Comparison of ENCODE assay signal across 22 mouse cellular contexts in the genomic region with DNA sequence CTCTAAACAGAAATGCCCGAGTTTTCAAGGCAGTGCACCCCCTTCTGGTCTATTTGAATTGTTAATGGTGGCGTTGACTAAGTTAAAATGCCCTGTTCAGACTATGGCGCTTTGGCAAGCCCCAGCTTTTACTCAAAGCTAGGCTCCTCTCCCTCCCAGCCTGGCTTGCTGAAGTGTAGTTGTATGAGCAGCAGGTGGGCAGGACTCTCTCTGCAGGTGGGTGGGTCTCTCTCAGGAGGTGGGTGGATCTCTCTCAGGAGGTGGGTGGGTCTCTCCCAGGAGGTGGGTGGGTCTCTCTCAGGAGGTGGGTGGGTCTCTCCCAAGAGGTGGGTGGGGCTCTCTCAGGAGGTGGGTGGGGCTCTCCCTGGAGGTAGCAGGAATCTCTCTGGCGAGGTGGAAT. TPM values are rescaled to one million over a fixed set of nuclear protein-coding genes. Genes with fewer than 3 reads are reported as not detected.
DNase-seq lines count a peak whose midpoint lies in the region; ATAC-seq and TF ChIP-seq lines count a peak whose summit lies in the region.
"Had no signal": no experiment of that assay in that cellular context is flagged by ENCODE, and none has a peak within 500 bp of the region (broad histone marks: within the 10 kb centered on the region; RNA-seq: fewer than 3 reads in every experiment).

No protein-coding gene starts in this region.

- no peak overlapping the region for H3K4me2 ChIP-seq in intestine, embryonic 15.5 days (replicated peaks)
- no peak overlapping the region for H3K4me2 ChIP-seq in intestine, postnatal 0 days (replicated peaks; ENCODE audit: low read depth)
- no peak overlapping the region for H3K4me2 ChIP-seq in midbrain, embryonic 13.5 days (replicated peaks)
- H3K4me2 ChIP-seq: embryonic facial prominence, embryonic 12.5 days; forebrain, embryonic 15.5 days; heart, embryonic 11.5 days; heart, embryonic 15.5 days; hindbrain, embryonic 15.5 days had no signal

- DNase-seq in ES-E14 (ENCODE audit: low read depth, low spot score) (peak; percentile 51), WW6 (ENCODE audit: low read depth, low spot score) (peak; percentile 50)
- no peak for DNase-seq in B cell, adult 2 months
- DNase-seq: adrenal gland, postnatal 10 days; cerebellum, adult 11-12 months; cerebellum, adult 9-10 months; cerebellum, postnatal 25 days; gastrocnemius, postnatal 36 days; heart, adult 18-20 months; kidney, adult 18-20 months had no signal

- H3K9me3 ChIP-seq in intestine, embryonic 15.5 days, result no peaks in the 10 kb centered on the region
- no peaks in the 10 kb centered on the region for H3K9me3 ChIP-seq in intestine, postnatal 0 days (ENCODE audit: control insufficient read depth)
- H3K9me3 ChIP-seq in ES-E14 (ENCODE audit: control insufficient read depth, insufficient read depth, low read depth, low read length), result no peaks in the 10 kb centered on the region
- H3K9me3 ChIP-seq in midbrain, embryonic 13.5 days, result no peaks in the 10 kb centered on the region
- H3K9me3 ChIP-seq: embryonic facial prominence, embryonic 12.5 days; forebrain, embryonic 15.5 days; heart, embryonic 15.5 days; hindbrain, embryonic 10.5 days; hindbrain, embryonic 15.5 days had no signal

- in situ Hi-C loops in ES-E14 (cut with MboI; ENCODE audit: low sequenced_read_pairs in 2 of 2, unreplicated experiment in 2 of 2), result no loop called here

- ATAC-seq in intestine, embryonic 15.5 days, result peak; percentile 51; the same call in 1 of the 2 replicates
- ATAC-seq in intestine, postnatal 0 days, result no peak
- ATAC-seq in midbrain, embryonic 13.5 days, result no peak
- ATAC-seq: CD4-positive, CD25-positive, alpha-beta regulatory T cell, adult 4 months; forebrain, embryonic 15.5 days; Patski had no signal

- no peaks in the 10 kb centered on the region for H3K4me1 ChIP-seq in intestine, embryonic 15.5 days (replicated peaks)
- no peaks in the 10 kb centered on the region for H3K4me1 ChIP-seq in intestine, postnatal 0 days (replicated peaks; ENCODE audit: control insufficient read depth, insufficient read depth, low read length)
- H3K4me1 ChIP-seq in ES-E14 (ENCODE audit: control insufficient read depth in 2 of 2, insufficient read depth in 2 of 2, low read length in 2 of 2, poor library complexity in 1 of 2), result peaks cover 1 to 4% of the 10 kb centered on the region in 2 experiments; a peak in 2 of 4 replicates
- no peaks in the 10 kb centered on the region for H3K4me1 ChIP-seq in midbrain, embryonic 13.5 days (replicated peaks)
- H3K4me1 ChIP-seq: embryonic facial prominence, embryonic 12.5 days; forebrain, embryonic 15.5 days; heart, embryonic 15.5 days; hindbrain, embryonic 10.5 days; hindbrain, embryonic 15.5 days had no signal

- no peaks in the 10 kb centered on the region for H3K27me3 ChIP-seq in intestine, embryonic 15.5 days (replicated peaks)
- no peaks in the 10 kb centered on the region for H3K27me3 ChIP-seq in intestine, postnatal 0 days (replicated peaks; ENCODE audit: control insufficient read depth, insufficient read depth, low read length)
- no peaks in the 10 kb centered on the region for H3K27me3 ChIP-seq in midbrain, embryonic 13.5 days
- H3K27me3 ChIP-seq: embryonic facial prominence, embryonic 12.5 days; forebrain, embryonic 15.5 days; heart, embryonic 15.5 days; hindbrain, embryonic 15.5 days; Patski had no signal

- 22% methylated on average over 4 of the region's 4 CpGs for WGBS in intestine, embryonic 15.5 days
- 27% methylated on average over 4 of the region's 4 CpGs for WGBS in intestine, postnatal 0 days
- 17% methylated on average over 4 of the region's 4 CpGs for WGBS in midbrain, embryonic 13.5 days

- H3K9ac ChIP-seq in intestine, embryonic 15.5 days, result no peak overlapping the region
- no peak overlapping the region for H3K9ac ChIP-seq in intestine, postnatal 0 days (ENCODE audit: low read depth, low read length)
- no peak overlapping the region for H3K9ac ChIP-seq in ES-E14 (ENCODE audit: insufficient read depth, low read depth, low read length, poor library complexity, severe bottlenecking)
- H3K9ac ChIP-seq in midbrain, embryonic 13.5 days (replicated peaks), result no peak overlapping the region
- H3K9ac ChIP-seq: embryonic facial prominence, embryonic 12.5 days; forebrain, embryonic 15.5 days; heart, embryonic 15.5 days; hindbrain, embryonic 15.5 days had no signal

- no peak for TF ChIP-seq CTCF in intestine, postnatal 0 days (IDR thresholded peaks at IDR 0.05; ENCODE audit: low read depth)

- H3K36me3 ChIP-seq in intestine, embryonic 15.5 days, result no peaks in the 10 kb centered on the region
- H3K36me3 ChIP-seq in intestine, postnatal 0 days (ENCODE audit: control insufficient read depth, insufficient read depth), result no peaks in the 10 kb centered on the region
- no peaks in the 10 kb centered on the region for H3K36me3 ChIP-seq in ES-E14 (ENCODE audit: control insufficient read depth, insufficient read depth, low read length, poor library complexity, severe bottlenecking)
- no peaks in the 10 kb centered on the region for H3K36me3 ChIP-seq in midbrain, embryonic 13.5 days
- H3K36me3 ChIP-seq: embryonic facial prominence, embryonic 12.5 days; forebrain, embryonic 15.5 days; heart, embryonic 15.5 days; hindbrain, embryonic 10.5 days; hindbrain, embryonic 15.5 days had no signal

- H3K27ac ChIP-seq in intestine, embryonic 15.5 days, result no peak overlapping the region
- H3K27ac ChIP-seq in intestine, postnatal 0 days (ENCODE audit: low read depth, low read length), result no peak overlapping the region
- no peak overlapping the region for H3K27ac ChIP-seq in ES-E14 (ENCODE audit: insufficient read depth, low read depth, low read length, poor library complexity, severe bottlenecking)
- H3K27ac ChIP-seq in midbrain, embryonic 13.5 days, result no peak overlapping the region
- H3K27ac ChIP-seq: embryonic facial prominence, embryonic 12.5 days; forebrain, embryonic 15.5 days; heart, embryonic 15.5 days; hindbrain, embryonic 10.5 days; hindbrain, embryonic 15.5 days had no signal

- no peak overlapping the region for H3K4me3 ChIP-seq in intestine, embryonic 15.5 days (replicated peaks)
- no peak overlapping the region for H3K4me3 ChIP-seq in intestine, postnatal 0 days (ENCODE audit: low read depth, low read length)
- no peak overlapping the region for H3K4me3 ChIP-seq in ES-E14 (ENCODE audit: insufficient read depth in 1 of 2, low read depth in 1 of 2, low read length in 2 of 2, poor library complexity in 1 of 2, severe bottlenecking in 1 of 2)
- H3K4me3 ChIP-seq in midbrain, embryonic 13.5 days (replicated peaks), result no peak overlapping the region
- H3K4me3 ChIP-seq: embryonic facial prominence, embryonic 12.5 days; forebrain, embryonic 15.5 days; heart, embryonic 15.5 days; hindbrain, embryonic 10.5 days; hindbrain, embryonic 15.5 days had no signal

TF ChIP-seq in ES-E14, 5 proteins besides CTCF, POLR2A, EP300 and RAD21:
- no peak for TF ChIP-seq ZC3H11A (IDR thresholded peaks at IDR 0.05; ENCODE audit: borderline replicate concordance, low read depth, low read length)
- no peak for TF ChIP-seq ZNF384 (IDR thresholded peaks at IDR 0.05; ENCODE audit: low read depth, low read length)
- TF ChIP-seq HCFC1 (IDR thresholded peaks at IDR 0.05; ENCODE audit: borderline replicate concordance, insufficient read depth, low read length), result no peak
- no peak for TF ChIP-seq CHD2 (IDR thresholded peaks at IDR 0.05; ENCODE audit: low read depth, low read length)
- TF ChIP-seq MAFK (IDR thresholded peaks at IDR 0.05; ENCODE audit: insufficient read depth, low read depth, low read length), result no peak

RNA-seq across cellular contexts. Expression of gene Dpp6, which starts 24.1 kb away (rescaled TPM):
- polyA plus RNA-seq in intestine, embryonic 15.5 days (2015; fragmentation: Nextera tagmentation; extraction: Ambion mirVana), result 1.3 and 1.7 TPM in 2 replicates
- polyA plus RNA-seq in intestine, postnatal 0 days (2015; fragmentation: Nextera tagmentation; extraction: Ambion mirVana), result 0.75 and 0.76 TPM in 2 replicates
- total RNA-seq in ES-E14 (2012; rRNA removed), result 1.3 and 1.5 TPM in 2 replicates
- 45.0 and 46.4 TPM in 2 replicates for polyA plus RNA-seq in midbrain, embryonic 13.5 days (2015; fragmentation: Nextera tagmentation; extraction: Ambion mirVana)
- total RNA-seq: heart, postnatal 25 days had no signal

Comparison
In these comparisons a context has a peak if more than half of its experiments do, and no peak if none do; other contexts are left out.
1. DNase-seq: peak in ES-E14 (single experiment) and WW6 (single experiment); none in B cell, adult 2 months (0 of 2).
2. RNA of gene Dpp6, which starts 24.1 kb away (polyA plus RNA-seq): 45.0 to 46.4 TPM in midbrain, embryonic 13.5 days; 1.3 to 1.7 TPM in intestine, embryonic 15.5 days and 0.75 to 0.76 TPM in intestine, postnatal 0 days; every median in the first group is over 10 times any median in the second.